Comparison of ENCODE assay signal across 16 mouse cellular contexts in the genomic region with DNA sequence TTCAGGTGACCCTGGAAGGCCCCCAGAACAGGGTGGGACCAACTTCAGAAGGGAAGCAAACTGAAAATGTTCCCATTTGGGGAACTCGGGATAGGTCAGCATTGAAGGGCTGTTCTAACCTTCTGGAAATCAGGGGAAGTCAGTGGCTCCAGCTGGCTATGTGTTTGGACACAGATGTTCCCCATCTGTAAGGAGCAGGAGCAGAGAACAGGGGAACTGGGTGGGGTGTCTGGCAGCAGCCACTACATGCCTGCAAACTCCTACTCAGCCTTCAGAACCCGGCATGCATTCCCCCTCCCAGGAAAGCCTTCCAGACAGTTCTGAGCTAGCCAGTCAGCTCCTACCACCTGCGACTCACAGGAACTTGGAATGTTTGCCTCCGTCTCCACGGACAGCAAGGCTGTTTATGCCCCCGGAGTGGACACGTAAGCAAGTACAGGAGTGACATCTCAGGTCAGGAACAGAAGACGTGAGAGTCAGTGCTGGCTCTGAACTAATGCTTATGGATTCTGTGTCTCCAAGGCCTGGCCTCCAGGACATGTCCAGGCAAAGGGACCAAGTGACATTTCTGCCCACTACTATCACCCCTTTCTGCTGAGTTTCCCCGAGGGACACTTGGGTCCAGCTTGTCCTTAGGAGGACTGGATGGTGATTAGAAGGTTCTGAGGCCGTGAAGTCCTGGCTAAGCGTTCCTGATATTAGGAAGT.
DNase-seq lines count a peak whose midpoint lies in the region; ATAC-seq and TF ChIP-seq lines count a peak whose summit lies in the region.
"Had no signal": no experiment of that assay in that cellular context is flagged by ENCODE, and none has a peak within 500 bp of the region (broad histone marks: within the 10 kb centered on the region; RNA-seq: fewer than 3 reads in every experiment).

No protein-coding gene starts in this region.

- H3K4me3 ChIP-seq in lung, embryonic 16.5 days (ENCODE audit: low read length) = no peak overlapping the region
- no peak overlapping the region for H3K4me3 ChIP-seq in lung, adult 2 months (replicated peaks; ENCODE audit: extremely low read depth, low read depth, low read length)
- no peak overlapping the region for H3K4me3 ChIP-seq in embryonic fibroblast, embryonic 13.5 days (ENCODE audit: insufficient read depth, low read length)
- H3K4me3 ChIP-seq in stomach, embryonic 14.5 days (ENCODE audit: low read depth, low read length) = no peak overlapping the region
- H3K4me3 ChIP-seq in liver, postnatal 0 days (ENCODE audit: low read depth, low read length) = no peak overlapping the region
- H3K4me3 ChIP-seq: hindbrain, embryonic 15.5 days; neural tube, embryonic 13.5 days had no signal

- H3K9me3 ChIP-seq in lung, embryonic 16.5 days (ENCODE audit: control insufficient read depth, low read length) = no peaks in the 10 kb centered on the region
- no peaks in the 10 kb centered on the region for H3K9me3 ChIP-seq in stomach, embryonic 14.5 days (ENCODE audit: control insufficient read depth, low read depth, low read length)
- H3K9me3 ChIP-seq in liver, postnatal 0 days (ENCODE audit: low read length) = no peaks in the 10 kb centered on the region
- H3K9me3 ChIP-seq: hindbrain, embryonic 15.5 days; neural tube, embryonic 13.5 days had no signal

- 0 out of 2 replicates have a peak overlapping the region, but pooled peaks have one; percentile 2 for H3K9ac ChIP-seq in lung, embryonic 16.5 days (ENCODE audit: low read length)
- H3K9ac ChIP-seq in stomach, embryonic 14.5 days (replicated peaks; ENCODE audit: low read depth, low read length) = no peak overlapping the region
- no peak overlapping the region for H3K9ac ChIP-seq in liver, postnatal 0 days (replicated peaks)
- H3K9ac ChIP-seq: hindbrain, embryonic 15.5 days; liver, embryonic 14.5 days; neural tube, embryonic 13.5 days had no signal

- no peak for DNase-seq in lung, adult 2 months
- peak; percentile 55 to 63 for DNase-seq in heart, postnatal 14 days
- no peak for DNase-seq in adipocyte (ENCODE audit: low spot score)
- no peak for DNase-seq in liver, postnatal 0 days
- DNase-seq in spleen, postnatal 4 days (ENCODE audit: low spot score in 2 of 2) = no peak
- DNase-seq: adrenal gland, adult 8-10 months; cerebellum, adult 9-11 months; embryo, embryonic 11 days; thymus, postnatal 36 days had no signal

- H3K4me1 ChIP-seq in lung, embryonic 16.5 days (replicated peaks; ENCODE audit: control insufficient read depth, insufficient read depth, low read length) = peaks cover 12% of the 10 kb centered on the region
- H3K4me1 ChIP-seq in lung, adult 2 months (ENCODE audit: control insufficient read depth, insufficient read depth, low read length) = peaks cover 3% of the 10 kb centered on the region; the same call in 1 of the 2 replicates
- peaks cover 5% of the 10 kb centered on the region for H3K4me1 ChIP-seq in embryonic fibroblast, embryonic 13.5 days (ENCODE audit: control insufficient read depth, insufficient read depth, low read length)
- H3K4me1 ChIP-seq in stomach, embryonic 14.5 days (ENCODE audit: control insufficient read depth, insufficient read depth, low read length) = peaks cover 22% of the 10 kb centered on the region
- peaks cover 11% of the 10 kb centered on the region for H3K4me1 ChIP-seq in liver, postnatal 0 days (ENCODE audit: insufficient read depth)
- H3K4me1 ChIP-seq: hindbrain, embryonic 15.5 days; neural tube, embryonic 13.5 days had no signal

- ATAC-seq in lung, embryonic 16.5 days (ENCODE audit: low read depth) = peak; percentile 42
- no peak for ATAC-seq in stomach, embryonic 14.5 days (ENCODE audit: insufficient number of reproducible peaks, insufficient read depth, low FRiP score, low read depth)
- no peak for ATAC-seq in liver, postnatal 0 days
- ATAC-seq: midbrain, embryonic 16.5 days had no signal

- no peak overlapping the region for H3K4me2 ChIP-seq in lung, embryonic 16.5 days (ENCODE audit: low read depth, low read length)
- H3K4me2 ChIP-seq in stomach, embryonic 14.5 days (replicated peaks; ENCODE audit: low read depth, low read length) = no peak overlapping the region
- H3K4me2 ChIP-seq in liver, postnatal 0 days (ENCODE audit: low read depth, low read length) = no peak overlapping the region
- H3K4me2 ChIP-seq: hindbrain, embryonic 15.5 days; neural tube, embryonic 13.5 days had no signal

- H3K36me3 ChIP-seq in lung, embryonic 16.5 days (ENCODE audit: control insufficient read depth, insufficient read depth, low read length) = no peaks in the 10 kb centered on the region
- no peaks in the 10 kb centered on the region for H3K36me3 ChIP-seq in stomach, embryonic 14.5 days (ENCODE audit: control insufficient read depth, insufficient read depth, low read length)
- H3K36me3 ChIP-seq in liver, postnatal 0 days (replicated peaks; ENCODE audit: insufficient read depth, low read length) = no peaks in the 10 kb centered on the region
- H3K36me3 ChIP-seq: hindbrain, embryonic 15.5 days; neural tube, embryonic 13.5 days had no signal

- 0 out of 2 replicates have a peak overlapping the region, but pooled peaks have one; percentile 42 for H3K27ac ChIP-seq in lung, embryonic 16.5 days (ENCODE audit: low read length)
- peak overlapping the region; percentile 12; the same call in 1 of the 2 replicates for H3K27ac ChIP-seq in embryonic fibroblast, embryonic 13.5 days (ENCODE audit: insufficient read depth, low read length)
- H3K27ac ChIP-seq in stomach, embryonic 14.5 days (ENCODE audit: low read length) = peak overlapping the region; percentile 22; the same call in 1 of the 2 replicates
- no peak overlapping the region for H3K27ac ChIP-seq in liver, postnatal 0 days (ENCODE audit: low read depth)
- H3K27ac ChIP-seq: hindbrain, embryonic 15.5 days; liver, embryonic 14.5 days; neural tube, embryonic 13.5 days had no signal

- no peak for TF ChIP-seq EP300 in liver, postnatal 0 days (IDR thresholded peaks at IDR 0.05; ENCODE audit: low read depth)

- no peak for TF ChIP-seq POLR2A in lung, adult 2 months (IDR thresholded peaks at IDR 0.05; ENCODE audit: borderline replicate concordance, extremely low read depth, low read depth, low read length)
- no peak for TF ChIP-seq POLR2A in embryonic fibroblast, embryonic 13.5 days (IDR thresholded peaks at IDR 0.05; ENCODE audit: low read depth, low read length)

- intact Hi-C loops in heart, postnatal 14 days (cut with DNase I) = no loop called here

- no peak for TF ChIP-seq CTCF in lung, adult 2 months (IDR thresholded peaks at IDR 0.05; ENCODE audit: insufficient read depth, low read length)
- no peak for TF ChIP-seq CTCF in embryonic fibroblast, embryonic 13.5 days (IDR thresholded peaks at IDR 0.05; ENCODE audit: borderline replicate concordance, insufficient read depth, low read length)
- TF ChIP-seq CTCF in liver, postnatal 0 days (IDR thresholded peaks at IDR 0.05; ENCODE audit: low read depth) = no peak

- 67% methylated on average over 11 of the region's 11 CpGs for WGBS in lung, embryonic 16.5 days
- 70% methylated on average over 11 of the region's 11 CpGs for WGBS in lung, adult 2 months
- 66% methylated on average over 11 of the region's 11 CpGs for WGBS in stomach, embryonic 14.5 days
- 75% methylated on average over 11 of the region's 11 CpGs for WGBS in liver, postnatal 0 days (ENCODE audit: insufficient replicate concordance)

- H3K27me3 ChIP-seq in lung, embryonic 16.5 days (ENCODE audit: control insufficient read depth, insufficient read depth, low read depth, low read length) = no peaks in the 10 kb centered on the region
- no peaks in the 10 kb centered on the region for H3K27me3 ChIP-seq in stomach, embryonic 14.5 days (ENCODE audit: control insufficient read depth, insufficient read depth, low read length)
- no peaks in the 10 kb centered on the region for H3K27me3 ChIP-seq in liver, postnatal 0 days (ENCODE audit: insufficient read depth, low read length)
- H3K27me3 ChIP-seq: hindbrain, embryonic 15.5 days; neural tube, embryonic 13.5 days had no signal

Comparison
In these comparisons a context has a peak if more than half of its experiments do, and no peak if none do; other contexts are left out.
1. DNase-seq: peak in heart, postnatal 14 days (2 of 2); none in lung, adult 2 months (single experiment), adipocyte (single experiment), liver, postnatal 0 days (single experiment) and spleen, postnatal 4 days (0 of 2).